Mouse (Mus musculus) bone marrow macrophage, adult 2 months (primary cell): ENCODE data around the gene Phykpl. TPM values are rescaled to one million over a fixed set of nuclear protein-coding genes. Genes with fewer than 3 reads are reported as not detected.
A peak's percentile ranks its signal among the peaks of the same experiment; 100 is the strongest.

ENCODE experiments used
- H3K27ac ChIP-seq: 2 replicates; pipeline ENCODE4 v1.5.1; 2012; ENCODE audit warnings: low read depth, low read length; ENCODE audit not compliant: insufficient read depth
- H3K4me1 ChIP-seq: 2 replicates; pipeline ENCODE4 v1.6.1; 2012; ENCODE audit warnings: low read length; ENCODE audit not compliant: control insufficient read depth, insufficient read depth
- H3K4me3 ChIP-seq: 2 replicates; pipeline ENCODE4 v1.5.1; 2012; ENCODE audit warnings: mild to moderate bottlenecking, low read length, moderate library complexity; ENCODE audit not compliant: insufficient read depth
- CTCF ChIP-seq: IDR thresholded peaks from 2 replicates; pipeline ENCODE4 v1.5.1; 2012; ENCODE audit warnings: low read depth, mild to moderate bottlenecking, low read length, moderate library complexity
- POLR2A ChIP-seq: IDR thresholded peaks from 2 replicates; pipeline ENCODE4 v1.6.1; 2012; ENCODE audit warnings: mild to moderate bottlenecking, low read depth, low read length, borderline replicate concordance
- polyA plus RNA-seq: library from polyadenylated mRNA; stranded (reverse); fragments of >200 nt; gene quantifications from 2 replicates; pipeline ENCODE4 v1.2.4, GENCODE M21; 2012; ENCODE audit not compliant: missing spikeins, insufficient read depth, insufficient read length

Gene Phykpl
- polyA plus RNA-seq, 1 experiment: 8.4 TPM

GRCm38 (mm10) chr11:51552091-51552490 is 32.5 kb upstream of the Phykpl start:
- no peak for TF ChIP-seq CTCF
- TF ChIP-seq POLR2A: no peak
- peaks cover 8% of the 10 kb centered on the region for H3K4me1 ChIP-seq
- H3K27ac ChIP-seq: no peak overlapping the region
- no peak overlapping the region for H3K4me3 ChIP-seq

- Histone ChIP-seq H3K4me3 (no peak overlapping the region), H3K27ac (no peak overlapping the region), H3K4me1 (peaks cover 8% of the 10 kb centered on the region)
- no peak for TF ChIP-seq CTCF
- TF ChIP-seq POLR2A: no peak
These were observed 30.0 kb upstream of the Phykpl start for GRCm38 (mm10) chr11:51554590-51554989.

GRCm38 (mm10) chr11:51555066-51555465 is 29.5 kb upstream of the Phykpl start:
- H3K4me1 ChIP-seq: peaks cover 8% of the 10 kb centered on the region
- TF ChIP-seq POLR2A (no peak), CTCF (no peak)
- no peak overlapping the region for H3K27ac ChIP-seq

GRCm38 (mm10) chr11:51563276-51563675 is 21.3 kb upstream of the Phykpl start:
- TF ChIP-seq CTCF (no peak), POLR2A (no peak)
- H3K4me3 ChIP-seq: no peak overlapping the region
- H3K27ac ChIP-seq: no peak overlapping the region
- H3K4me1 ChIP-seq: peaks cover 4% of the 10 kb centered on the region

More at GRCm38 (mm10) chr11:51555066-51555465, 29.5 kb upstream of the Phykpl start:
- no peak overlapping the region for H3K4me3 ChIP-seq

- Histone ChIP-seq H3K27ac (no peak overlapping the region), H3K4me3 (no peak overlapping the region), H3K4me1 (peaks cover 4% of the 10 kb centered on the region)
- no peak for TF ChIP-seq POLR2A
- no peak for TF ChIP-seq CTCF
These were observed 19.5 kb upstream of the Phykpl start for GRCm38 (mm10) chr11:51565062-51565461.

- H3K4me1 ChIP-seq: peaks cover 4% of the 10 kb centered on the region
- H3K4me3 ChIP-seq: no peak overlapping the region
- no peak for TF ChIP-seq POLR2A
- TF ChIP-seq CTCF: 0 out of 2 replicates have a peak, but pooled peaks have one; percentile 14
- no peak overlapping the region for H3K27ac ChIP-seq
These were observed 18.6 kb upstream of the Phykpl start for GRCm38 (mm10) chr11:51565951-51566350.

GRCm38 (mm10) chr11:51568801-51569200 is 15.8 kb upstream of the Phykpl start:
- Histone ChIP-seq H3K27ac (no peak overlapping the region), H3K4me1 (peaks cover 4% of the 10 kb centered on the region), H3K4me3 (no peak overlapping the region)
- TF ChIP-seq POLR2A: no peak
- no peak for TF ChIP-seq CTCF

GRCm38 (mm10) chr11:51576454-51576853 is 8.1 kb upstream of the Phykpl start:
- H3K4me1 ChIP-seq: peaks cover 17% of the 10 kb centered on the region
- H3K27ac ChIP-seq: no peak overlapping the region
- H3K4me3 ChIP-seq: no peak overlapping the region
- TF ChIP-seq POLR2A (no peak), CTCF (no peak)

GRCm38 (mm10) chr11:51577587-51577986 is 7.0 kb upstream of the Phykpl start:
- H3K4me3 ChIP-seq: no peak overlapping the region

GRCm38 (mm10) chr11:51579024-51579423 is 5.5 kb upstream of the Phykpl start:
- TF ChIP-seq CTCF: no peak
- Histone ChIP-seq H3K4me3 (no peak overlapping the region), H3K4me1 (peaks cover 29% of the 10 kb centered on the region), H3K27ac (no peak overlapping the region)

More at GRCm38 (mm10) chr11:51577587-51577986, 7.0 kb upstream of the Phykpl start:
- TF ChIP-seq CTCF (no peak), POLR2A (no peak)
- Histone ChIP-seq H3K27ac (no peak overlapping the region), H3K4me1 (peaks cover 26% of the 10 kb centered on the region)

- no peak overlapping the region for H3K27ac ChIP-seq
- H3K4me3 ChIP-seq: no peak overlapping the region
- TF ChIP-seq POLR2A (no peak), CTCF (peak; percentile 65)
- peaks cover 29% of the 10 kb centered on the region for H3K4me1 ChIP-seq
These were observed 1.8 kb upstream of the Phykpl start for GRCm38 (mm10) chr11:51582713-51583112.
